Mouse (Mus musculus): ENCODE results near the gene Slc22a13.

DNA sequence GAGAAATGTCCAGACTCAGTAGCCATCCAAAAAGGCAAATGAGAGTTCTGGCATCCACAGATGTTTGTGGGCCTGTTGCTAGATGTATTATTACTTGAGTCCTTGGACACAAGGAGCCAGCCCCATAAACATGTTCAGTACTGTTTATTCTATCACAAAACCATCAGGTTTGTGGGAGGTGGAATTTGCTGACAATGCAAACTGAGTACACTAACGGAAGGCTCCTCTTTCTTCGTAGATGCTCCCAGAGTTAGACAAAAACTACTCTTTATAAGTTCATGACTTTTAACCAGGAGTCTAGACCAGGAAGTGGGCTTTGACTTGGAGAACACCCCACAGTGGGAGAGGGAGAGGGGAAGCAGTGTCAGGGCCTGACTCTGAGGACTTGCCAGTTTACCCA lies 41.3 kb downstream of the Slc22a13 start:
- TF ChIP-seq CTCF (IDR thresholded peaks at IDR 0.05; ENCODE audit: borderline replicate concordance, extremely low read depth, insufficient read depth, insufficient read length) (no peak), POLR2A (IDR thresholded peaks at IDR 0.05; ENCODE audit: borderline replicate concordance, extremely low read depth, insufficient read depth, insufficient read length, poor library complexity, severe bottlenecking) (no peak)

All from brain, embryonic 14.5 days (tissue).